Mouse (Mus musculus) urinary bladder, adult 18-20 months (tissue): ENCODE results near the gene Elavl4.
A peak's percentile ranks its signal among the peaks of the same experiment; 100 is the strongest.

Experiments
- DNase-seq, 2 experiments: peaks; one replicate each; pipeline ENCODE4 v3.0.0; 2022; ENCODE audit warnings: low spot score in 2 of 2, mixed read lengths in 2 of 2

Elavl4 gene

DNA sequence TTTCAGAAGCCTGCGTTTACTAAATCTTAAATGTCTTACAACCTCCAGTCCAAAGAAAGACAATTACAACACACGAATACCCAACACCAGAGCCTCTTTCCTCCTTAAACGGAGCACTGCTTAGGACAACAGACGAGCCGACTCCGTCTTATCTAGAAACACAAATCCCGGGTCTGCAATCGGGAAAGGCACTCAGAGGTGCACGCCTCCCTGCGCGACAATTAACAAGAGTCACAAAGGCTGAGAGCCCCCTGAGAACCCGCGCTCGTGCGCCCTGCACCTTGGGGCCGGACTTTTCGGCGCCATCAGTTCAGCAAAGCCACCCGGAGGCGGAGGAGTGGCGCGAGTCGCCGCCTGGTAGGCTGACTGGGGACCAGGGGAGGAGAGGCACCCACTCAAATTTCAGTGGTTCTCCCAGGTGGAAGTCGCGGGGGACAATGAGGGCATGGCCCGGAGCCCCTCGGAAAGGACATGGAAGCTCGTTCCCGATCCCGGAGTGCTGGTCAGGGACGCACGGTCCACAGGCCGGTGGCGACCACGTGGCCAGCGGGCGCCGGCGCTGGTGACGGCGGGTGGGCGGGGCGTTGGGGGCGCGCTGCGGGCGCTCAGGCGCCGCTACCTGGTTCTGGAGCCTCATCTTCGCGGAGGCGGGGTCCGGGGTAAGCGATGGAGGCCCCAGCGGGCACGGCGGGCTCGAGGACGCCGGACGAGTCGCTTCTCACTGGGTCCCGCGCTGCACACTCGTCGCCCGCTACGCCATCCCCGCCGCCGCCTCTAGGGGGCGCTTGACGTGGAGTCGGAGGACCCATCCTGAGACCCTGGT lies at the start of gene Elavl4:
Gene Elavl4, minus strand, starts transcription at position 732 of the 823 bp plus-strand sequence.
- DNase-seq = peak; percentile 2 to 46

DNA sequence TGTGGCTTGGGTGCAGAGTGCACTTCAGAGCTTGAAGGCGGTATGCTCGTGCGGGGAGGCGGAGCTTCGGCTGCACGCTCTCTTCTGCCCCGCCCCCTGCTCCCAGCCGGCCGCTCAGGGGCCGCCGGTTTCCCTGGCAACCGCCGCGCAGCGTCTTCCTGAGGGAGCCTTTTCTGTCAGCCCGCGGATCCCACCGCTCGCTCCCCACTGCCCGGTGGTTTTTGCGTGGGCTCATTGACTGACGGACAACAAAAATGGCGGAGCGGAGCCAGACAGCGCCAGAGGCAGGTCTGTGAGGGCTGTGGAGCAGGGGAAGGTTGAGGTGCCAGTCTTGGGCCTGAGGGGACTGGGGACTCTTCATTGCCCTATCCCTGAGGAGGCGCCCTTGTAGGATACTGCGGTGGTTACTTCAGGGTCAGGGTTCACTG lies 45.9 kb upstream of the Elavl4 start, which contains the start of gene Agbl4:
Gene Agbl4, plus strand, starts transcription at position 44 of the 428 bp plus-strand sequence.
- peak in 1 of 2 experiments; percentile 2 for DNase-seq

DNA sequence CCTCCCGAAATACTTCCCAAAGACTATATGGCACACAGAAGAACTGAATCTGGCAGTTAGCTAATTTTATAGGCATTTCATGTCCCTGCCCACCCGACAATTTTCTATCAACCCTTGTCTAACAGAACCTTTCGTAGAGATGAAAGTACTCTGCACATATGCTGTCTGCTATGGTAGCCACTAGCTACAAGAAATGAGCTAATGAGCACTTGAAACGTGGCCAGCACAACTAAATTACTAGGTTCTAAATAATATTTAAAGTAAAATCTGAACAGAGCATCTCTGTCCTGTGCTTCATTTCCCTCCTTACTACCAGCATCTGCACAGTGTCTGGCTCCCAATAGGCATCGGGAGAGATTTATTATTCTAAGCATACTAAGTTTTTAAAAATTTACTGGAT lies 44.5 kb upstream of the Elavl4 start:
- DNase-seq = no peak

DNA sequence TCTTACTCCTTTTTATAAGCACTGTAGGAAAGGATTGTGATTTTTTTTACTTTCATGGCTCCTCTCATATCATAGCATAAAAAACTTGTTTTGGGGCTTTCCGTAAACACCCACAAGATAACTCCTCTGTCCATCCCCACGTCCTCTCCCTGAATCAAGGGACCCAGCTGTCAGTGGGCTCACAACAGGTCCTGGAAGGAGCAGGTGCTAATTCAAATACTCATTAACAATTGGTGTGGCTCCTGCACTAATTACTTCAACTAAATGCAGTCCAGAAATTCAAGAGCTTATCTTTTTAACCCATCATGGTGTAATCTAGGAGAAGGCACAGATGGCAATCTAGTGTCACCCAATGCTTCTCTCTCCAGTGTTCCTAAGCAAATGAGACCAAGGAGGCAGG lies 8.9 kb upstream of the Elavl4 start:
- DNase-seq = no peak

DNA sequence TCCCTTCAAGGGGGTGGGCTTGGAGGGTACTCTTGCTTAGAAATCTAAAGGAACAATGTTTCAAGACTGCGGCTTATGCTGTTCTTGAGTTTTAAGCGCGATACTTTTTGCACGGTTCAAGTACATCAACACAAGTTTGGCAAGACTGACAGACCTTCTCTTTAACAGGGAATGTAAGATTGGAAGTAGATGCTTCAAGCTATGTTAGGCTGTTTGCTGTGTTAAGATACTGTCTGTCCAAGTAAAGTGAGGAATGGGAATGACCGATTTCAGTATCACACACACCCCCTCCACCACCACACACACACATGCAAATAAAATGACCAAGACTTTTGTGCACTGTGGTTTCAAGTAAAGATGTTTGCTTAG lies 276 bp upstream of the Elavl4 start:
- DNase-seq = no peak

DNA sequence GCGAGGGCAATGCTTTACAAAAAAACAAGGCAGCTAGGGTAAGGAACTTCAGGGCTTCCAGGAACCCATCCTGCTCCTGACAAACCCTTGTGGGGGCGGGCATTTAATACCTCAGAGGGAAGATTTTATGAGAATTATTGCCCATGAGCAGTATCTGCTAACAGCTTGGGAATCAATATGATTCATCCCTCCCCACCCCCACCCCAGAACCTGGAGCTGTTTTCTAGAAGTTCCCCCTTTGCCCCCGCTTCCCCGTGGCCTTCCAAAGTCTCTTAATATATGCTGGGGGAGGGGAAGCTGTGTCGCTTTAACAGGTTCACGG lies 892 bp downstream of the Elavl4 start:
- DNase-seq = no peak

DNA sequence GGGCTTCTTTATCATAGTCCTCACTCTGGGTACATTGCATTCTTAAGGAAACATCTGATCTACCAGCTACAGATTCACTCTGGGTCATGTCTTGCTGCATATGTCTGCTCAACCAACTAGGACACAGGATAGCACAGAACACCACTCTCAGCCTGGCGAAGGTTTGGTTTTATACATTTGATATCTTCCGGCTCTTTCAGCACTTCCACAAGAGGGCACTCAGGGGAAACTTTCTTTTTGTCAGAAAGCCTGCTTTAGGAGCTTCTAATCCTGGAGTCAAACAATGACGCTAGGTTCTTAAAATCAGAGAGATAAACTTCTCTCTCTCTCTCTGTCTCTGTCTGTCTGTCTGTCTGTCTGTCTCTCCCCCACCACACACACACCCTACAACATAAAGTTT lies 27.8 kb downstream of the Elavl4 start:
- DNase-seq = no peak

DNA sequence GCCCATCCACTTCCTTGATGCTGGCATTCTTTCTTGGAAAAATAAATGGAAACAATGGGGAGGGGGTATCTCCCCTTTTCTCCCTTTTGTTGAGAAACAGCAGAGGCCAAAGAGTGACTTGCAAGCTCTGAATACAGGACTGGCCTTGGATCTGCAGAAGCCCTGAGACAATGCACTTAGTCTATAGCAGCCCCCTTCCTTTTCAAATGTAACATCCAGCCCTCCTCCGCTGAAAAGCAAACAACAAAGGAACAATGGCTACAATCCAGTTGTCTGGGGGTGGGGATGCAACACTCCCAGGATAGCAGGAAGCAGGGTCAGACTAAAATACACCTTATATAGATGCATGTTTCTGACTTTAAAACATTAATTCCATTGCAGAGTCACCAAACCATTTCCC lies 39.6 kb downstream of the Elavl4 start:
- DNase-seq = no peak

DNA sequence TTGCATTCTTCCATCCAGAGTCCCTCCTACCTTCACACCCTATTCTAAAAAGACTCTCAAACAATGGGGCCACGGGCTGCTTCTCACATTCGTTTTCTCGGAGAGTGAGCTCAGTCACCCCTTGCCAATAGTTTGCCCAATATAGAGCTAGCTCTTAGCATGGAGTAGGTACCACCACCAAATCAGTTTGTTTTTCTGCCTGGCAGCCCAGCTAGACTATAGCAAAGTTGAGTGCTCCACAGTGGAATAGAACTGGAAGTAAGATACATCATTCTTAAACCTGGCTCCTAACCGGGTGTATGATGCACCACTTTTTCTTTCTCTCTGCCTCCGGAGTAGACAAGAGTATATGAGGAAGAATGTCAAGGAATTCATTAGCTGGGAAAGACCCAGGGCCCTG lies 44.7 kb downstream of the Elavl4 start:
- DNase-seq = no peak

DNA sequence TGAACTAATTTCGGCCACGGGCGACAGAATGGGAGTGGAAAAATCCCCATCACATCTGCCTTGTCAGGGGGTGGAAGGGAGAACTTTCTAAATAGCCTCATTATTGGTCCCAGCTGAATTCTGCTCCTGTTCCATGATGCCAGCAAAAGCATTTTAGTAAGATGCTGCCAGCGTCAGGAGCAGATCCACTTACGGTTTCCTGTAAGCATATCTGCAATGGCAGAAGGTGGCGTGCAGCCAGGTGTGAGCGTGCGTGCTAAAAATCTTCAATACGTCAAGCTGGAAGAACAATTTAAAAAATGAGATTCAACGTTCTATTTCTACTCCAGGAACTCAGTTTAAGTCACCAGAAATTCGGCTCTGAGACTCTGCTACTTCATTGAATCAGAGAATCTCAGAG lies 45.1 kb downstream of the Elavl4 start:
- DNase-seq = no peak

DNA sequence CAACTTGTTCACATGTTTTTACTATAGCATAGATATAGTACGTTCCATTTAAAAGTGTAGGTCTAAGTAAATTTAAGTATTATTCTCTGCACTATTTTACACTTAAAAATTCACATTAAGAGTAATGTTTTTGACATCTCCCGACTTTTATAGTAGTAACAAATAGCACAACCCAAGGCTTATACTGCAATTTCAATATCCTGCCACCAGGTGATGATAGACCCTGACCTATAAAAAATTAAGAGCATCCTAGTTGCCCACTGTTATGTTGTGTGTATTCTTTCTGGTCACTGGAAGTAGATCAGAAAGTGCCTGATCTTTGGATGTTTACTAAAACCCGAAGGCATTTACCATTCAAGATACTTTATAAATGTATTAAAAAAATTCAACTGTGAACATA lies 55.9 kb downstream of the Elavl4 start:
- no peak for DNase-seq

DNA sequence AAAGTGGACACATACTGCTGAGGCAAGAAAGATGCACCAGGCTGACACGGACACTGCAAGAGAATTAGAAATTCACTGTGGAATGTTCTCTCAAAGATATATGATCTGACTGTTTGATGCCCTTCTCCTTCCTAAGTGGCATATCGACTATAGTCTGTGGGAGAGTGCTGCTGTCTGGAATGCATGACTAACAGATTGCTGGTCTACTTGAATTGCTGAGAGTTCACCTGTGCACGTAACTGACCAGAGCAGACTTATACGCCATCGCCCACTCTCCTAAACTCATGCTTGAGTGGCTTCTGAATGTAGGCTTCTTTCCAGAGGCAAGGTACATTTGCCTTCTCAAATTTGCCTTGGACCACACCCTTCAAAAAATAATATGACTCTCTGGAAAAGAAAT lies 58.5 kb downstream of the Elavl4 start:
- DNase-seq = no peak

DNA sequence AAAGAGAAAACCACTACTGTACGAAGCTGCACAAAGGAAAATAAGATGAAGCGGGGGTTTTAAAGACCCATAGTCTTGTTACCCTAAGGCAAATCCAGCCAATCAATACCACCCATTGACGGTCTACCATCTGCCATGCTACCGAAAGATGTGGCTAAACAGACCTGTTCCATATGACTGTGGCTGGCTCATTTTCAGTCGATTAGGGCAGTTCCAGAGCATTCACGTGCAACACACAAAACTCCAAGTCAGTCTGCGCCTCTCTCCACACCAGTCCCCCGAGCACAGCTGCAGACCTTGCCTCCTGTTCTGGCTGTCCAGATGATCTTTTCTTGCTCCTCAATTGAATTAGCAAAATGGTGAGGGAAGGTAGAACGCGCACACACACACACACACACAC lies 59.2 kb downstream of the Elavl4 start:
- DNase-seq = no peak

DNA sequence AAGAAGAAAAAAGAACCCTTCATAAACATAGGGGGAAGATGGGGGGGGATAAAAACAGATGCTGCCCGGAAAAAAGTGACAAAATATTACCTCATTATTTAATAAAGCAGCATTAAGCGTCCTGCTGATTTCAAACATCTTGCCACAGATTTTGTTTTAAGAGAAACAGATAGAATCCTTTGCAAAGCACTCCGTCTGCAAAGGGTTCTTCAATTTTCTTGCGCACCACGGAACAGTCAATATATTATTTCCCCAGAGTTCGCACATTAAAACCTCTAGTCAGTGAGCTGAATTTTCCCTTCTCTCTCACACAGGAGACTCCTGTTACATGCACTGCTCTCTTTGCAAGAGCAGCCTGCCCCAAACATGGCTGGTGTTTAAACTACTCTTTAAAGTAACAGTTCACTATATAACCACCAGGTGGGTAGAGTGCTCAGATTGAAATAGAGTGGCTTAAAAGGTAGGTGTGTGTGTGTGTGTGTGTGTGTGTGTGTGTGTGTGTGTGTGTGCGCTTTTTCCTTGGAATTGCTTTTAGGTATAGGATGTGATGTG lies 61.1 kb downstream of the Elavl4 start:
- no peak for DNase-seq

DNA sequence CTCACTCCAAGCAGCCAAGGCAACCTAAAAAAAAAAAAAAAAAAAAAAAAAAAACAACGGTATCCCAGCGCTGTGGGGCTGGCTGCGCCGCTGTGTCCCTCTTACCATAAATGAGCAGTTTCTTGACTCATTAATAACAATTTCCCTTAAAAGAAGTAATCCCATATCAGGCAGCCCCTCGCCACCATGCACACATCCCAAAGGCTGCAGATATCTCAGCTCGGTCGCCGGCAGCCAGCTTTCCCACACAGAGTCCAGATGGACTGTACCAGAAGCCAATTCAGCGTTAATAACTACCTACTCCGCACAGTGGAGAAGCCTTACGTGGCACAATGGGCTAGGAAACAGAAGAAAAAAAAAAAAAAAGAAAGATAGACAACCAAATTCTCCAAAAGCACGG lies 61.7 kb downstream of the Elavl4 start:
- DNase-seq = no peak

DNA sequence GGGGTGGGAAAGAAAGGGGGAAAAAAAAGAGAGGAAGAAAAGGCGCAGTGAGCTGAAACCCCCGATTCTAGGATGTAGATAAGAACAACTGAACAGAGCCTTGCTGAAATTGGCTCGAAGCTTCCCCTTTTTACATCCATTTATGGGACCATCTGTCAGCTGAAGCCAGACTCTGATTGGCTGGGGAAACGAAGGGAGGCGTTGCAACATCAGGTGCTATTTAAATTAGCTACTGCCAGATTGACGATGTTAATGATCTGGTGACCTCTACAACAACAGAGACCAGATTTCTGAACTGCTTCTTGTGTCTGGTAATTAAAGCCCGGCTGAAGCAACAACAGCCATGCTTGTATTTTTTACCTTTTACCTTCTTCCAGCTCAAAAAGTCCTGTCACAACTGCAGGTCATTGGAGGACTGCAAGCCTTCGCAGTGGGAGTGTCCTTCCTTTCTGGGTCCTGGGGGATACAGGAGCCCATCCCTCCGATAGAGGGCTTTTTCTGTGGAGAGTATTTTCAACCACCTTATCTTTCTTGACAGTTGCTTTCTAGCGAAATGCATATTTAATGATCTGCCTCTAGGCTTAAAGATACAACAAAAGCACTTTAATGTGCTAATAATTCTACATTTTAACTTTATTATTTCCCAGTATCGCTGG lies 64.2 kb downstream of the Elavl4 start:
- DNase-seq = no peak

DNA sequence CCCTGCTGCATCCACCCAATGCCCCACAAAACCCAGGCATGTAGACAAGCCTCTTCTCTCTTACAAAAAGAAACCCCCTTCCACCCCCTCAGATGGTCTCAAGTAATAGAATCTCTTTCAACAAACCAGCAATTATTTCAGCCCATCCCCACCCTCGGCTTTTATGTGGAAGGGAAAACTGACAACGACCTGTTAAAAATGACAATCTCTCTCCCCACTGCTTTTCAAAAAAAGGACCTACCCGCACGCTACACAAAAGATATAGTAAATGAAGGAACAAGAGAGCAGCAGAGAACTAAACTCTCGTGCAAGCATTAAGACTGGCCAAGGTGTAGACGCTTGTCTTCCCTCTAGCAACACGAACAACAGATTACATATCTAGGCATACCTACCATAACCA lies 64.9 kb downstream of the Elavl4 start:
- no peak for DNase-seq

DNA sequence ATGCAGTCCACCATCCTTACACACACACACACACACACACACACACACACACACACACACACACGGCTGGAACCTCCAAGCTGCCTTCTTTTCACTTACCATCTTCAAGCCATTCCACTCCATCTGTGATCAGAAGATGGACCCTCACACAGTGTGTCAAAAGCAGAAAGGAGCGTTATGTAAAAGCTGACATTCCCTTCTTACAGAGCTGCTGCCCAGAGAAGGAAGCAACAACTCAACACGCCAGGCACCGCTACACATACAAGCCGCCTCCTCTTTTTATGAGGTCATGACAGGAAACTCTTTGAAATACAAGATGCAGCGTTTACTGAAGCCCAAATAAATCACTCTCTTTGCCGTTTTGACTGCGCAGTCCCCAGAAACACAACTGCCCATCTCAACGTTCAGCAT lies 65.3 kb downstream of the Elavl4 start:
- no peak for DNase-seq

DNA sequence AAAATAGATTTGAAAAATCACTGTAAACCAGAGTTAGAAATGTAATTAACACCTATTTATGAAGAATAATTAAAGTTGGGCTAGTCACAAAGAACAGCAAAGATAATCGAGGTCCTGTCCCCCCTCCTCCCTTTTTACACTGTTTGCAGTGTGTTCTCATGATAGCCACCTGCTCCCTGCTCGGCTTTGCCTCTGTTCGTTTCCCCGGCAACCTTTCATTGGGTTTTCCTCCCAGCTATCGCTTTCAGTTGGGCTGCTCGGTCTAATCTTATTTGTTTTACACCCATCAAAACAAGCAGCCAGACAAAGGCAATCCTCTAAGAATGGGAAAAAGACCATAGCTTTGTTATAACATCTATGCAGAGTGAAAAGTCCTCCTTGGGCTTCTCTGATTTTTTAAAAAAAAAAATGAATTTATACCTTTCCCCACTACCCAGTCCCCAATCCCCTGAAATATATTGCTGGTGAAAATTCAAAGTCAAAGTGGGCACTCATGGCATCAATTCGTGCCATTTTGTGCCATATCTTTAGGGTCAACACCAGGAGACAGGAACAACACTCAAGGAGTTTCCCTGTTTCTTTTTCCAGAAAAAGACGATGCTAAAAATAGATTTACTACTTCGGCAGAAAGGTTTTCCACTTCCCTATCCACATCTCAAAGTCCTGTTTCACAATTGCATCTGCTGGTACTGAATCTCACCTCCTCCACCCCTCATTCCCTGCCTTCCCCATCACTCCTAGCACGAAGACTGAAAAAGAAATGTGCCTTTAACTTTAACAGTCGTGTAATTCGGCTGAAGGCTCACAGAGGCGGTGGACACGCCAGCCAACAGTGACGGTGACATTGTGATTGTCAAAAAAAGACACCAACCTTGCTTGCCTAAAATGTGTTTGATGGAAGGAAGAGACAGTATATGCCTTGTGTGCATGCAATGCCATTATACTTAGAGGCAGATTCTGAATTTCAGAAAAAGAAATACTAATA lies 66.1 kb downstream of the Elavl4 start:
- DNase-seq = no peak

DNA sequence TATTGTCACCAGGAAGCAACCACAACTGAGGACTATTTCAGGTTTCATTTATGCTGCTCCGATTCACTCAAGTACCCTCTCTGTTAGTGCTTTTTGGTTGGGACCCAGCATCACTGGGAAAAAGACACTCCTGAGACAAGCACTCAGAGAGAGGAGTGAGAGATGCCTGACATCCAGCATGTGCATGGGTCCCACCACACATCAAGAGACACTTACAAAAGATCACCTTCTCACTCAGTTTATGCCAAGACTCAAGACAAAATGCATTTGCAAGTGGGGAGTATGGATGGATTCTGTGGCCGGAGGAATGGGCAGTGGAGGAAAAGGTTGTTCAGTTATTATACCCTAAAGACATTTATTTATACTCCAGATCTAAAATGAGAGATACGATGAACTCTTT lies 67.3 kb downstream of the Elavl4 start:
- DNase-seq = no peak

DNA sequence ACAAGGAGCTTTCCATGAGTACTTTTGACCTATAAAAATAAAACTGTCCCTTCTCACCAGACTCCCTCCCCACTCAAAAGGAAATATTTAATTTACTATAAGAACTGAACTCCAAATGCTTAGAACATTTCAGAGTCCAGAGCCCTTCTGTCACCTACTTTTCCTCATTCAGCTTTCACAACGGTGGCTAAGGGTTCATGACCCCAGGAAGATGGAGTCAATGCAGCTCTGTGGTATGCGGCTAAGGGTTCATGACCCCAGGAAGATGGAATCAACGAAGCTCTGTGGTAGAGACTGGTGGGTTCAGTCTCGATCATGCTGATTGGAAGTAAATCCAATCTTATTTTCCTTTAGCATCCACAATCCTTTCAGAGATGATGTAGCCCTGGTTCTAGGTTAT lies 81.7 kb downstream of the Elavl4 start:
- DNase-seq = no peak
